Mouse (Mus musculus) embryonic stem cell, embryonic (primary cell): ENCODE measurements around the gene Atp5g2.

Experiments
- CTCF ChIA-PET, 4 experiments: fragments of 300-600 bp in 2 of 4; fragments of 350-600 bp in 2 of 4; sonication (Branson Sonifier 250); formaldehyde crosslinking; loops; one replicate each; lab custom pipeline; 2022; ENCODE audit warnings: inconsistent platforms in 2 of 4; lab: Charles Lee
- POLR2A ChIA-PET, 4 experiments: fragments of 300-600 bp in 2 of 4; fragments of 350-600 bp in 2 of 4; sonication (Branson Sonifier 250); formaldehyde crosslinking; loops; one replicate each; lab custom pipeline; 2022; ENCODE audit warnings: antibody characterized with exemption in 4 of 4, inconsistent platforms in 1 of 4; lab: Charles Lee

Atp5g2 gene

GRCm38 (mm10) chr15:102672215-102673071 lies at the start of gene Atp5g2:
Atp5g2 (minus strand) TSS chr15:102672352.
- POLR2A ChIA-PET, result interaction anchor here (0.6 to 6.7 kb wide), 53 partner anchors 11 to 1437 kb away, joined by 3 to 88 read pairs (median 5); partner anchors contain the start of genes Atf7 (in 2 of the 4), Calcoco1 (in 2 of the 4), Cbx5 (in 2 of the 4) and Pcbp2 (in 2 of the 4)

DNA sequence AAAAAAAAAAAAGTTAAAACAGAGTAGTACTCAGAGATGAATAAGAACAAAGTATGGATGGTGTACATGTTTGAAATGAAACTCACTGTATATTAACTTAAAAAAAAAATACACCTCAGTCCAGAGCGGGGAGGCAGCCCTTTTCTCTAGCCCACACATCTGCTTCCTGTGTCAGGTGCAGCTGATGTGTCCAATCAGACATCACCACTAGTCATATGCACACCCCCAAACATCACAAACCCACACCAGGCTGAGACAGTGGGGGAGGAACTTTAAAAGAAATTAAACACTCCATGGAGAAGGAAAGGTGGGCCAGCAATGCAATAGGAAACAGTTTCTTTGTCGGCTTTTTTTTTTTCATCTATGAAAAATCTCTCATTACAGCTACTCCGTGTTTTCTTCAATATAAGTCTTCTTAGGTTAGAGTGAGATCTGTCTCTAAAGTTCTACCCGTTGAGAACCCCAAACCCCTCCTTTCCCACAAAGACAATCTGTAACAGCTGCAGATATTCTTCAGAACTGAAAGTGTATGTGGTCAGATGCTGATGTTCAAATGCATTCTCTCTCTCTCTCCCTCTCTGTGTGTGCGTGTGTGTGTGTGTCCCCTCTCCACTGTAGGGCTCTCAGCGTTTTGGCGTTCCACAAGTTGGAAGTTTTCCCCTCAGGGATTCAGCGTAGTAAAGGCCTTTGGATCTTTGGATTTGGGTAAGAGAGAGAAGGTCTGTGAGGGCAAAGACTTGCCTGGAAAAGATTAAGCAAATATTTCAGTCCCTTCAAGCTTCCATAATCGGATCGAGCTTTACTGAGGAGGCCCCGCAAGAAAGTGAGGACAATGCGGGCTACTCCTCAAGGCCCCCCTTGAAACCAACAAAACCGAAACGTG lies 49.1 kb upstream of the Atp5g2 start:
- POLR2A ChIA-PET, result interaction anchor here (0.5 to 3.0 kb wide), 34 partner anchors 9 to 561 kb away, joined by 3 to 23 read pairs (median 4); partner anchors contain the start of genes Atp5g2 (in 2 of the 4), Cbx5 (in 1 of the 4), Hnrnpa1 (in 1 of the 4) and Tarbp2 (in 1 of the 4)

More at GRCm38 (mm10) chr15:102672215-102673071, at the start of gene Atp5g2:
- CTCF ChIA-PET, result interaction anchor here (0.5 to 2.4 kb wide), 16 partner anchors 11 to 647 kb away, joined by 3 to 9 read pairs (median 4); no protein-coding TSS in a partner anchor

DNA sequence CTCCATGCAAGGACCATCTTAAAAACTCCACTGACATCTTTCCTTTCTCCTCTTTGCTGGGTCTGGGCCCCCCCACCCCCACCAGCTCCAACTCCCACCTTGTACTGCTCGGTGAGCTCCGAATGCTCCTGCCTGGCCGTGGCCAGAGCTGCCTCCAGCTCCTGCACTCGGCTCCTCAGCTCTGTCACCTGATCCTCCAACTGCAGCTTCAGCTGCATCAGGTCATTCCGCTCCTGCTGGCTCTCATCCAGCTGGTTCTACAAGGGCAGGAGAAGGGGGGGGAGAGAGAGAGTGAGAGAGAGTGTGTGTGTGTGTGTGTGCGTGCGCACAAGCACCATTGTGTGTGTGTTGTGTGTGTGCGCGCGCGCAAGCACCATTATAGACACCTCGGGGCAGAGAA lies 44.0 kb upstream of the Atp5g2 start:
- CTCF ChIA-PET, result interaction anchor here (0.5 to 1.6 kb wide), 16 partner anchors 9 to 560 kb away, joined by 3 to 14 read pairs (median 4); no protein-coding TSS in a partner anchor
- POLR2A ChIA-PET, result interaction anchor here in 3 of 4 experiments (0.6 to 2.4 kb wide), 9 partner anchors 10 to 354 kb away, joined by 3 to 8 read pairs (median 3); no protein-coding TSS in a partner anchor

More for the DNA sequence above, 49.1 kb upstream of the Atp5g2 start:
- CTCF ChIA-PET, result interaction anchor here in 3 of 4 experiments (0.6 to 3.3 kb wide), 19 partner anchors 14 to 594 kb away, joined by 3 to 22 read pairs (median 4); partner anchors contain the start of gene Hoxc10 (in 1 of the 3)

- ChIA-PET CTCF (interaction anchor here in 2 of 4 experiments (0.6 to 1.4 kb wide), 3 partner anchors 14 to 744 kb away, joined by 3 to 5 read pairs (median 3); no protein-coding TSS in a partner anchor), POLR2A (interaction anchor here in 1 of 4 experiments (0.5 kb wide), 1 partner anchor 308 kb away, joined by 3 read pairs; no protein-coding TSS in a partner anchor)
Measured at GRCm38 (mm10) chr15:102707736-102708269, 35.7 kb upstream of the Atp5g2 start.

- ChIA-PET CTCF (interaction anchor here in 3 of 4 experiments (0.8 to 2.0 kb wide), 8 partner anchors 12 to 466 kb away, joined by 3 to 11 read pairs (median 4); partner anchors contain the start of gene Calcoco1 (in 1 of the 3)), POLR2A (interaction anchor here in 2 of 4 experiments (1.8 to 2.3 kb wide), 3 partner anchors 10 to 16 kb away, joined by 5 to 13 read pairs (median 8); partner anchors contain the start of gene Calcoco1 (in 1 of the 2))
Measured at GRCm38 (mm10) chr15:102705923-102706503, 33.9 kb upstream of the Atp5g2 start.

GRCm38 (mm10) chr15:102705226-102705894 lies 33.2 kb upstream of the Atp5g2 start:
- ChIA-PET POLR2A (interaction anchor here in 3 of 4 experiments (1.0 to 2.3 kb wide), 7 partner anchors 10 to 119 kb away, joined by 3 to 13 read pairs (median 3); partner anchors contain the start of gene Calcoco1 (in 1 of the 3)), CTCF (interaction anchor here in 3 of 4 experiments (0.5 to 2.0 kb wide), 14 partner anchors 11 to 467 kb away, joined by 3 to 12 read pairs (median 4); partner anchors contain the start of gene Calcoco1 (in 1 of the 3))

DNA sequence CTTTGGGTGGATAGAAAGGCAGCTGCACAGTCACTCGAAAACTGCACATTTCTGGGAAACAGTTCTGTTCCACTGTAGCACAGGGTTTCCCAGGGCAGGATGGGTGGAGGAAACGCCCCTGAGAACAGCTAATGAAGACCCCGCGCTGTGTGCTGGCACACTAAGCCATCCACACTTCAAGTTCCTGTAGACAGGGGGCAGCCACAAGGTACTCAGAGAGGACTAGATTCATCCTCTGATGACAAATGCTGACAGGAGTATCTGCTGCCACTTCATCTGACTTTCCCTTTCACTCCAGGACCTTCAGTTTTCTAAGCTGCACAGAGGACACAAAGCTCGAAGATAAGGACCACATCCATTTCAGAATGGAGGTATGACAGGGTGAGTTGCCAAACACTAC lies 32.7 kb upstream of the Atp5g2 start:
- ChIA-PET POLR2A (interaction anchor here in 3 of 4 experiments (0.9 to 2.3 kb wide), 8 partner anchors 11 to 120 kb away, joined by 3 to 13 read pairs (median 3); partner anchors contain the start of gene Calcoco1 (in 1 of the 3)), CTCF (interaction anchor here in 2 of 4 experiments (0.6 to 2.0 kb wide), 16 partner anchors 11 to 468 kb away, joined by 3 to 12 read pairs (median 4); partner anchors contain the start of gene Calcoco1 (in 1 of the 2))

DNA sequence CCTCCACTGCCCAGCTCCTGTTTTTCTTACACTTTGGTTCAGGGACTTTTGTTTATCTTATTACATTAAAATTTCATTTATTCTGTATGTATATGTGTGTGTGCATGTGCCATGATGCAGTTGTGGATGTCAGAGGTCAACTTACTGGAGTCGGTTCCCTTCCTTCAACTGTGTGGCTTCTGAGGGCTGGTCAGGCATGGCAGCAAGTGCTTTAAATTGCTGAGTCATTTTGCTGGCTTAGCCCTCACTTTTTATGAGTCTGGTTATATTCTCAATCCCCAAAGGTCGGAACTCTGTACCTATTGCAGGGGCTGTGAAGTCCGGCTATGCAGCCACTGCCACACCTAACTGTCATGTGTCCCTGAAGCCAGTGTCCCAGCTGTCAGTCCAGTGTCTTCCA lies 30.8 kb upstream of the Atp5g2 start:
- CTCF ChIA-PET, result interaction anchor here in 1 of 4 experiments (0.7 kb wide), 1 partner anchor 19 kb away, joined by 3 read pairs; no protein-coding TSS in a partner anchor
- POLR2A ChIA-PET, result no interaction called here

DNA sequence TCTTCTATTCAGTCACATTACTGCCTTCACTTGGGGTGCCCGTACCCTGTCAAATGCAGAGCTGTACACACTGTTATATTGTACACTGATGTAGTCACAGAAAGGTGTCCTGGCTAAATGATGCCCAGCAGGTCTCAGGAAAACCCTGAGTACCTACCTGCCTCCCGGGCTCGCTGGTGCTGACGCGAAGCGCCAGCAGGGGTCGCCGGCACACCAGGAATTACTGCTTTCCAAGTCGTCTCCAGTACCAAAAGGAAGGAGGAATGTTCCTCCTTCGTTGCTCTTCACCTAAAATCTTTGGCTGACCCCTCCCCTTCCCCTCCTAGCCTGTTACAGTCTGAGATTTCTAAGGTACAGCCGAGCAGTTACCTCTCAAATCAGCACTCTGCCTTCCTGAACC lies 26.0 kb upstream of the Atp5g2 start:
- ChIA-PET CTCF (interaction anchor here (0.7 to 2.9 kb wide), 9 partner anchors 42 to 643 kb away, joined by 3 to 15 read pairs (median 3); no protein-coding TSS in a partner anchor), POLR2A (interaction anchor here in 2 of 4 experiments (0.6 to 9.1 kb wide), 3 partner anchors 18 to 44 kb away, joined by 3 to 88 read pairs (median 3); partner anchors contain the start of gene Atp5g2 (in 1 of the 2))

- ChIA-PET POLR2A (interaction anchor here in 1 of 4 experiments (1.6 to 9.1 kb wide), 2 partner anchors 11 to 25 kb away, joined by 3 to 88 read pairs; partner anchors contain the start of gene Atp5g2), CTCF (interaction anchor here (0.6 to 6.4 kb wide), 6 partner anchors 39 to 604 kb away, joined by 3 to 51 read pairs (median 3); no protein-coding TSS in a partner anchor)
Measured at GRCm38 (mm10) chr15:102696899-102697298, 24.7 kb upstream of the Atp5g2 start.

DNA sequence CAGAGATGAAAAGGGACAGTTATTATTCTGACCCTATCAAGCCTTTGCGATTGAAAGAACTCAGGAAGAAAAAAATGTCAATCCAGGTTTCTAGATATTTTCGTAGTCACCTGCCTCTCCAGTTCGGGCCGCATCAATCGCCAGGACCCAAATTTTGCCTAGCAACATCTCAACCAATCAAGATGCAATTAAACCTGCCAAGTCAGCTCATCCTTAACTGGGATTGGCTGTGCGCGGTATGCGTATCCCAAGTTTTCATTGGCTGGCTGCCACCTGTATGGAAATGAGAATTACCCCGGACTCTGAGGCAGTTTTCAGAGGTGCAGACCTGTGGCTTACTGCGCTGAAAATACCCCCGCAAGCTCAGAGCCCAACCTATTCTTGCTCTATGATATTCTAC lies 21.4 kb upstream of the Atp5g2 start:
- ChIA-PET POLR2A (interaction anchor here in 3 of 4 experiments (0.6 to 9.1 kb wide), 26 partner anchors 10 to 348 kb away, joined by 3 to 88 read pairs (median 5); partner anchors contain the start of genes Atp5g2 (in 2 of the 3), Calcoco1 (in 2 of the 3) and Tarbp2 (in 1 of the 3)), CTCF (interaction anchor here (0.7 to 6.4 kb wide), 37 partner anchors 10 to 486 kb away, joined by 3 to 51 read pairs (median 5); partner anchors contain the start of genes Atp5g2 (in 1 of the 4), Calcoco1 (in 1 of the 4) and Tarbp2 (in 1 of the 4))

- CTCF ChIA-PET, result interaction anchor here (0.5 to 6.4 kb wide), 41 partner anchors 9 to 622 kb away, joined by 3 to 51 read pairs (median 5); partner anchors contain the start of genes Atp5g2 (in 1 of the 4), Calcoco1 (in 1 of the 4) and Tarbp2 (in 1 of the 4)
- POLR2A ChIA-PET, result interaction anchor here (0.6 to 9.1 kb wide), 27 partner anchors 9 to 348 kb away, joined by 3 to 88 read pairs (median 5); partner anchors contain the start of genes Atp5g2 (in 2 of the 4), Calcoco1 (in 2 of the 4) and Tarbp2 (in 1 of the 4)
Measured at GRCm38 (mm10) chr15:102692991-102693411, 20.8 kb upstream of the Atp5g2 start.

DNA sequence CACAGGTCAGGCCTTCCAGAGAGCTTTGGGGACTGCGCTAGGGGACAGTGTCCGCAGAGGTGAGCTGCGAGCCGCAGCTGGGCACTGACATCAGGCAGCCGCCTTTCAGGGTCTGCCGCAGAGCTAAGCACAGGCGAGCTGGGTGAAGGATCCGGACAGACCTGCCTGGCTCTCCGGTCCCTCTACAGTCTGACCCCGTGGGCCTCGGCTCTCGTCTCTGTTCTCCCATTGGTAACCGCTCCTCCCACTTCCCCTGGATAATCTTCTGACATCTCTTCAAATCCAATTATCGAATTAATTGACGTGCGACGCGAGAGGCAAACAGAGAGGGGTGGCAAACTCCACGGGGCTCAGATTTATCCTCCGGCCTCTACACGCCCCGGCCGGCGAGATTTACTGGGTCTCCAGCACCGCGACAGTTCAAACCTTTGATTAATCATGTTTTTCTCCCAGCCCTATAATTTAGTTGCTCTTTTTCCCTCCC lies 20.2 kb upstream of the Atp5g2 start:
- CTCF ChIA-PET, result interaction anchor here (0.5 to 6.4 kb wide), 20 partner anchors 8 to 622 kb away, joined by 3 to 51 read pairs (median 8); partner anchors contain the start of genes Atp5g2 (in 1 of the 4) and Tarbp2 (in 1 of the 4)
- POLR2A ChIA-PET, result interaction anchor here in 3 of 4 experiments (0.6 to 9.1 kb wide), 15 partner anchors 9 to 243 kb away, joined by 3 to 88 read pairs (median 6); partner anchors contain the start of genes Atp5g2 (in 2 of the 3) and Calcoco1 (in 1 of the 3)

DNA sequence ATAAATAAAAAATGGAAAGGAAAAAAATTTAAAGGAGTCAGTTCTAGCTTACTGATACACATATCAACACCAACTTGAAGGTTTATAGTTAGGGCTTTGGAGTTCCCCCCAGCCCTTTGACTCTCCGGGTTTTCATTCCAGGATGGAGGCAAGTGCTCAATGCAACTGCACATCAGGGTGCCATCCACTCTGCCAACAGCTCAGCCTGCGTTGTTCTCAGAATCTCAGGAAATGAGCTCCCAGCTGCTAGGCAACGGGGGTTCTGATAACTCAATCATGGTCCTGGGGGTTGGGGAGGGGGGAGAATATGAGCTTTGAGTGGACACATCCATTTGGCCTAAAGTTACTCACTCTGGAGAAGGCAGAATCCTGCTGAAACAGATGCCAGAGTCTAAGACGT lies 13.6 kb upstream of the Atp5g2 start:
- CTCF ChIA-PET, result interaction anchor here in 3 of 4 experiments (0.5 to 1.4 kb wide), 11 partner anchors 15 to 461 kb away, joined by 3 to 10 read pairs (median 4); partner anchors contain the start of genes Atf7 (in 1 of the 3) and Gm28047 (in 1 of the 3)
- POLR2A ChIA-PET, result interaction anchor here (0.6 to 6.5 kb wide), 10 partner anchors 10 to 165 kb away, joined by 3 to 50 read pairs (median 4); partner anchors contain the start of gene Atp5g2 (in 2 of the 4)
